Mouse (Mus musculus) heart, postnatal 25 days (tissue): ENCODE results near the gene Neurl4. TPM values are rescaled to one million over a fixed set of nuclear protein-coding genes. Genes with fewer than 3 reads are reported as not detected.
"Not testable (repeated sequence)": the region's sequence is repeated elsewhere in the genome, so short reads cannot be mapped to it uniquely, and the experiment has no call there.

Source experiments
- DNase-seq: peaks from one replicate; pipeline ENCODE4 v3.0.0; 2022; ENCODE audit warnings: low spot score
- intact Hi-C: fragments of 180-260 bp; cut with DNase I; formaldehyde crosslinking; loops from one replicate; pipeline ENCODE4 v1.15.1; 2025
- total RNA-seq, 2 experiments: library from RNA; stranded (reverse); gene quantifications; 2 replicates each; pipeline ENCODE4 v1.2.3; 2021

Neurl4 gene
- total RNA-seq, 2 experiments from 2014 or later: 44.9 to 46.0 TPM

- intact Hi-C loops: loop anchor here (2.0 kb wide), 1 partner anchor 57 kb away; no protein-coding TSS in a partner anchor
- DNase-seq: no peak
Observed at GRCm38 (mm10) chr11:69922012-69922756, 21.3 kb downstream of the Neurl4 start.

GRCm38 (mm10) chr11:69922796-69923195, 21.9 kb downstream of the Neurl4 start:
- intact Hi-C loops: loop anchor here (2.0 kb wide), 1 partner anchor 56 kb away; no protein-coding TSS in a partner anchor
- no peak for DNase-seq

GRCm38 (mm10) chr11:69927501-69927900, 26.6 kb downstream of the Neurl4 start:
- intact Hi-C loops: loop anchor here (5.0 kb wide), 1 partner anchor 40 kb away; no protein-coding TSS in a partner anchor
- DNase-seq: no peak

GRCm38 (mm10) chr11:69929712-69930111, 28.8 kb downstream of the Neurl4 start:
- intact Hi-C loops: loop anchor here (5.0 to 10.0 kb wide), 3 partner anchors 38 to 285 kb away; partner anchors contain the start of gene Slc16a11

GRCm38 (mm10) chr11:69930176-69930575, 29.3 kb downstream of the Neurl4 start:
- intact Hi-C loops: loop anchor here (5.0 to 10.0 kb wide), 2 partner anchors 77 to 285 kb away; partner anchors contain the start of gene Slc16a11
- DNase-seq: not testable (repeated sequence)

More at GRCm38 (mm10) chr11:69929712-69930111, 28.8 kb downstream of the Neurl4 start:
- DNase-seq: no peak

GRCm38 (mm10) chr11:69930967-69931537, 30.2 kb downstream of the Neurl4 start:
- intact Hi-C loops: loop anchor here (5.0 to 10.0 kb wide), 2 partner anchors 76 to 284 kb away; partner anchors contain the start of gene Slc16a11
- DNase-seq: no peak

GRCm38 (mm10) chr11:69931769-69932168, 30.9 kb downstream of the Neurl4 start:
- intact Hi-C loops: loop anchor here (5.0 to 10.0 kb wide), 2 partner anchors 76 to 283 kb away; partner anchors contain the start of gene Slc16a11
- no peak for DNase-seq

- DNase-seq: no peak
- intact Hi-C loops: loop anchor here (5.0 to 10.0 kb wide), 2 partner anchors 75 to 283 kb away; partner anchors contain the start of gene Slc16a11
Observed at GRCm38 (mm10) chr11:69932254-69932653, 31.4 kb downstream of the Neurl4 start.

- no peak for DNase-seq
- intact Hi-C loops: loop anchor here (5.0 to 10.0 kb wide), 2 partner anchors 74 to 282 kb away; partner anchors contain the start of gene Slc16a11
Observed at GRCm38 (mm10) chr11:69933066-69933465, 32.2 kb downstream of the Neurl4 start.

GRCm38 (mm10) chr11:69934169-69934568, 33.3 kb downstream of the Neurl4 start:
- intact Hi-C loops: loop anchor here (1.0 to 10.0 kb wide), 3 partner anchors 15 to 281 kb away; partner anchors contain the start of gene Slc16a11
- DNase-seq: peak; percentile 71

GRCm38 (mm10) chr11:69934681-69935080, 33.8 kb downstream of the Neurl4 start:
- intact Hi-C loops: loop anchor here (1.0 to 10.0 kb wide), 3 partner anchors 15 to 280 kb away; partner anchors contain the start of gene Slc16a11
- no peak for DNase-seq

- DNase-seq: peak; percentile 72
- intact Hi-C loops: loop anchor here (10.0 kb wide), 1 partner anchor 279 kb away; the partner anchor contains the start of gene Slc16a11
Observed at GRCm38 (mm10) chr11:69935137-69935879, 34.4 kb downstream of the Neurl4 start, which contains the start of gene Ybx2. TSS of gene Ybx2 (plus strand) at chr11:69935796.

- DNase-seq: no peak
- intact Hi-C loops: loop anchor here (10.0 kb wide), 1 partner anchor 279 kb away; the partner anchor contains the start of gene Slc16a11
Observed at GRCm38 (mm10) chr11:69936156-69936555, 35.3 kb downstream of the Neurl4 start.

GRCm38 (mm10) chr11:69936714-69937347, 36.0 kb downstream of the Neurl4 start:
- intact Hi-C loops: loop anchor here (10.0 kb wide), 1 partner anchor 278 kb away; the partner anchor contains the start of gene Slc16a11
- DNase-seq: no peak

- peak; percentile 35 for DNase-seq
- intact Hi-C loops: loop anchor here (10.0 kb wide), 1 partner anchor 277 kb away; the partner anchor contains the start of gene Slc16a11
Observed at GRCm38 (mm10) chr11:69937385-69937784, 36.5 kb downstream of the Neurl4 start.

GRCm38 (mm10) chr11:69937834-69938233, 37.0 kb downstream of the Neurl4 start:
- DNase-seq: no peak
- intact Hi-C loops: loop anchor here (10.0 kb wide), 1 partner anchor 277 kb away; the partner anchor contains the start of gene Slc16a11

GRCm38 (mm10) chr11:69938401-69938979, 37.6 kb downstream of the Neurl4 start:
- intact Hi-C loops: loop anchor here (10.0 kb wide), 1 partner anchor 276 kb away; the partner anchor contains the start of gene Slc16a11
- no peak for DNase-seq

- no peak for DNase-seq
- intact Hi-C loops: loop anchor here (10.0 kb wide), 1 partner anchor 276 kb away; the partner anchor contains the start of gene Slc16a11
Observed at GRCm38 (mm10) chr11:69939181-69939580, 38.3 kb downstream of the Neurl4 start.
